Mouse (Mus musculus) G1E (cell line): ENCODE measurements around the gene Dolpp1.

Experiments
- CTCF ChIP-seq: IDR thresholded peaks from 2 replicates; pipeline ENCODE4 v1.5.1; 2012; ENCODE audit warnings: low read depth, low read length, inconsistent platforms, mixed read lengths
- GATA1 ChIP-seq: IDR thresholded peaks from 2 replicates; pipeline ENCODE4 v1.6.1; 2012; ENCODE audit warnings: borderline replicate concordance, low read length, inconsistent platforms, mixed read lengths

- TF ChIP-seq CTCF (peak; percentile 71), GATA1 (no peak)
These were observed 48.9 kb downstream of the Dolpp1 start for GRCm38 (mm10) chr2:30440701-30441517.
